Mouse (Mus musculus) kidney, adult 2 months (tissue): ENCODE measurements at regions not wholly inside any gene's neighbourhood (a gene's known extent, or its start where the extent isn't known, plus 50 kb on each side); places are given as distances from the start of the nearest gene placed in this dataset.

Experiments
- DNase-seq: peaks from one replicate; pipeline ENCODE4 v3.0.0; 2021
- H3K27ac ChIP-seq: fragments of 200-500 bp; 2 replicates; pipeline ENCODE4 v1.5.1; 2012; ENCODE audit warnings: low read depth, low read length, control low read depth, inconsistent platforms; ENCODE audit not compliant: insufficient read depth
- H3K27me3 ChIP-seq: fragments of 200-500 bp; replicated peaks from 2 replicates; pipeline ENCODE4 v1.6.1; 2012; ENCODE audit warnings: mild to moderate bottlenecking, moderate library complexity, low read length, inconsistent platforms; ENCODE audit not compliant: control insufficient read depth, insufficient read depth
- H3K36me3 ChIP-seq: fragments of 200-500 bp; 2 replicates; pipeline ENCODE4 v1.6.1; 2012; ENCODE audit warnings: mild to moderate bottlenecking, moderate library complexity, low read length, inconsistent platforms; ENCODE audit not compliant: control insufficient read depth, insufficient read depth
- H3K4me1 ChIP-seq: fragments of 200-500 bp; 2 replicates; pipeline ENCODE4 v1.6.1; 2011; ENCODE audit warnings: low read length; ENCODE audit not compliant: control insufficient read depth, insufficient read depth
- H3K4me3 ChIP-seq: fragments of 200-500 bp; 2 replicates; pipeline ENCODE4 v1.5.1; 2011; ENCODE audit warnings: mild to moderate bottlenecking, low read depth, low read length, control low read depth; ENCODE audit not compliant: insufficient read depth
- CTCF ChIP-seq: fragments of 200-500 bp; conservative IDR thresholded peaks from 2 replicates; pipeline ENCODE4 v1.5.1; 2011; ENCODE audit warnings: low read depth, mild to moderate bottlenecking, control low read depth, low read length, moderate library complexity, mixed read lengths; ENCODE audit not compliant: insufficient read depth, insufficient read length
- POLR2A ChIP-seq: fragments of 200-500 bp; IDR thresholded peaks from one replicate; pipeline ENCODE4 v1.6.1; 2011; ENCODE audit warnings: low read depth, low read length, control low read depth
- WGBS: fragments of 180-500 bp; shearing (Covaris S2); methylation state at CpG from one replicate; pipeline ENCODE4 v1.1.7; 2018; 5-methylcytosine and 5-hydroxymethylcytosine counted together

DNA sequence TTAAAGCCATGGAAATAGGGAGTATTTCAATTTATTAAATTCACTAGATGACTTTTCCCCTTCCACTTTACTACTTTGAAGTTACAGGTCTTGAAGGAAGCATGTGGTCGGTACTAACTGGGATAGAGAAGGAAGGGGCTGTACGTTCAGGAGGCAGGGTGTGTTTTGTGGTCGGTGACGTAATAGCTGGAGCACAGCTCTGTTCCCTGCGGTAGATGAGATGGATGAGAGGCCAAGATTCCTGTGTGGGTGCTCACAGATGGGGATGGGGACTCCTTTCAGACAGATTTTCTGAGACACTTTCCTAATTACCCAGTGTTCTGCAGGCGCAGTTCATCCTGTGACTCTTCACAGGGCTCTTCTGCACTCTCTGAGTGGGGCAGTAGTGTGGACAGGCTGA, 182.9 kb downstream of the Stk31 start:
- no peaks in the 10 kb centered on the region for H3K27me3 ChIP-seq
- H3K4me3 ChIP-seq = no peak overlapping the region
- H3K4me1 ChIP-seq = no peaks in the 10 kb centered on the region
- 74% methylated on average over 6 of the region's 6 CpGs for WGBS
- TF ChIP-seq CTCF (no peak), POLR2A (no peak)
- no peak for DNase-seq
- no peak overlapping the region for H3K27ac ChIP-seq
- no peaks in the 10 kb centered on the region for H3K36me3 ChIP-seq

DNA sequence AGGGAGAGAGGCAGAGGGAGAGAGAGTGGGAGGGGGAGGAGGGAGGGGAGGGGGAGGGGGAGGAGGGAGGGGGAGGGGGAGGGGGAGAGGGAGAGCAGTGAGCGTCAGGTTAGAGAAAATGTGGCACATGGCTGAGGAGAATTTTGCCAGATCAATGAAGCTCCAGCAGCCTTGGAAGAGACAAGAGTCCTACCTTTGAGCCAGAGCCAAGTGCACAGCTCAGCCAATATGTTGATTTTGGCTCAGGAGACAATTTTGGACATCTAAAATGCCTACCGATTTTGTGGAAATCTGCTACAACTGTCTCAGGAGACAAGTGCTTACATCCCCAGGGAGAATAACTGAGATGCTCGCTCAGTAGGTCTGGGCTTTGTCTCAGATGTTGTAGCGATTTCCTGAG, 184.3 kb downstream of the Stk31 start:
- 75% methylated on average over 4 of the region's 4 CpGs for whole genome bisulfite sequencing

DNA sequence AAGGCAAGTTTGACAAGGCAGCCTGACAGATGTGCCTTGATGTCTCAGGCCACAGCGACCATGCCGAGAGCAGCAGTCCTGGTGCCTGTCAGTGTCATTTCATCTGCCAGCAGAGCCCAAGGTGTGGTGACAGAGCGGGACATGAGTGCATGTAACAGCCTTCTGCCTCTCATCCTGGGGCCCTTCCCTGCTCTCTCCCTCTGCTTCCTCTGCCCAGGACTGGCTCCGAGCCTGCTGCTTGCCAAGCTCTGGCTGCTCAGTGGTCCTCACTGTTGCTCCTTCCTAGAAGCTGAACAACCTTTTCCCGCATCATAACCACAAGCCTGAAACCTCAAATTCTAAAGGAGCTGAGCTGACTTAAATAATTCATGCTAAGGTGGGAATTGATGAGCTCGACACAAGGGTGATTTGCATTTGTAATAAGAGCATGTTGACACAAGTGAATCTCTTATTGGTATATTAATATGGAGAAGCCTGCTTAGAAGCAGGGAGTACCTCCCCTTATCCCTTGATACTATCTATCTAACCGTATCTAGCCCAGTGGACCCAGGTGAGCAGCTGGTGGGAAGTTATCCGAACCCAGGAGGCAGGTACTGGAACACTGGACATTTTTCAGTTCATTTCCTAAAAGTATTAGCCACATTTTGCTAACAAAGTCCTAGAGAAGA, 186.8 kb downstream of the Stk31 start:
- Histone ChIP-seq H3K4me1 (no peaks in the 10 kb centered on the region), H3K36me3 (no peaks in the 10 kb centered on the region), H3K4me3 (no peak overlapping the region), H3K27me3 (no peaks in the 10 kb centered on the region), H3K27ac (no peak overlapping the region)
- TF ChIP-seq POLR2A (no peak), CTCF (no peak)
- no peak for DNase-seq
- WGBS = 79% methylated on average over 8 of the region's 8 CpGs

More for the DNA sequence above, 184.3 kb downstream of the Stk31 start:
- no peak overlapping the region for H3K27ac ChIP-seq
- H3K4me3 ChIP-seq = no peak overlapping the region
- no peaks in the 10 kb centered on the region for H3K27me3 ChIP-seq
- no peak for TF ChIP-seq POLR2A
- no peak for TF ChIP-seq CTCF
- DNase-seq = no peak
- no peaks in the 10 kb centered on the region for H3K36me3 ChIP-seq
- H3K4me1 ChIP-seq = no peaks in the 10 kb centered on the region

DNA sequence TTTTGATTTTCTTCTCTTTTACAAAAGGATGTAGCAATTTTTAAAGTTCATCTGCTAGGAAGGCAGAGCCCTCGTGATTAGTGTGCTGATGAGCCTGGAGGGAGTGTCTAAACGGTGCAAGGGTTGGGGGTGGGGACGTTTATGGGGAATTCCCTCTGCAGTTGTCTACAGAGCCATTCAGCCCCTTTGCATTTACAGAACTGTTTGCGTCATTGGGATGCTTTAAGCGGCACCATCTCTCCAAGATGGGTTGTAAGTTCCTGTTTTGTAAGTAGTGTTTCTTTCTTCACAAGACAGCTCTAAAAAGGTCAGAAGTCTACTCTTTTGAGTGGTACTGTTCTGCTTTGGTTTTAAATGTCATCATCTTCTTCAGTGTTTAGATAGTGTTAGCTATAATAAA, 191.1 kb downstream of the Stk31 start:
- Histone ChIP-seq H3K36me3 (no peaks in the 10 kb centered on the region), H3K27ac (no peak overlapping the region), H3K27me3 (no peaks in the 10 kb centered on the region), H3K4me3 (no peak overlapping the region), H3K4me1 (no peaks in the 10 kb centered on the region)
- TF ChIP-seq CTCF (no peak), POLR2A (no peak)
- DNase-seq = no peak
- 47% methylated on average over 5 of the region's 5 CpGs for WGBS

DNA sequence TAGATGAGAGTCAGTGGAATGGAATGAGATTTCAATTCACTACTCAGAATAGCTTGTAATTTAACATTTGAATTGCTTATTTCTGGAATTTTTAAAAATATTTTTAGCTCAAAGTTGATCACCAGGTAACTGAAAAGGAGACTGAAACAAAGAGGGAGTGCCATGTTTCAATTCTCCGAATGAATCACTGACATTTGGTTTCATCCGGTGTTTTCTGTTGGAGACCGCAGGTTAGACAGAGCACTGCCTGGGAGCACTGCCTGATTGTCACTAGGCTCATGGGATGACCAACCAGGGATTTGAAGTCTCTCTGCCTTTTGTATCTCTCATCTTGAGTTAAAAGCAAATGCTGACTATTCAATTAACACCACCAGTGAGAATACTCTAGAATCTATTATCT, 193.3 kb downstream of the Stk31 start:
- TF ChIP-seq CTCF (no peak), POLR2A (no peak)
- 97% methylated on average over 3 of the region's 3 CpGs for WGBS
- H3K27ac ChIP-seq = no peak overlapping the region

DNA sequence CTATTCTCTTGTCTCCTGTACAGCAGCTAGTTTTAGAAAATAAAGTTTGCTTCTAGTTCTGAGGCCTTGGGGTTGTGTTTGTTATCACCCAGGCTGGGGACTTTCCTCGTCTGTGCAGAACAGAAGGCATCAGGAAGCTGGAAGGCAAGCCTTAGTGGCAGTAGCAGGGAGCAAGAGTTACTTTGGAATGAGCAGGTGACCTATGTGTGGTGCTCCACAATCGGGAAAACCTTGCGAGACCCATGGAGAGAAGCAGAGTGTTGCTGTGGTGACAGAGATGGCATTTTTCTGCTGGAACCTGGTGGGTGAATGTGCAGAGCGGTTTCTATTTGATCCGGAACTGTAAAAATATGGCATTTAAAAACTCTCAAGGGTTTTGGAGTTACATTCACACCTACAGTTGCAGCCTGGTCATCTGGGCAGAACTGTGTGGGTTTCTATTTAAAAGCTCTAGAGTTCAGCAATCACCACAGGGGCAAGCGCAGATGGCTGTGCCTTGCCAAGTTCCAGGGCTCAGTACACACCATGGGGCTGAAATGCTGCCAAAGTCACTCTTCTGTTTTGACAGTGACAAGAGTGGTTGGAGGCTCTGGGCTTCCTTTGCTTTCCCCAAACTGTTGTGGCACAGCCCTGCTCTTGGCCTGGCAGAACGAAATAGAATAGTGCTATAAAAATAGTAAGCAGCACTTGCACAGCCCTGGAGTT, 195.7 kb downstream of the Stk31 start:
- Histone ChIP-seq H3K36me3 (no peaks in the 10 kb centered on the region), H3K4me1 (no peaks in the 10 kb centered on the region), H3K27me3 (no peaks in the 10 kb centered on the region), H3K4me3 (no peak overlapping the region), H3K27ac (no peak overlapping the region)
- peak; percentile 2 for DNase-seq
- 82% methylated on average over 7 of the region's 7 CpGs for WGBS
- TF ChIP-seq POLR2A (no peak), CTCF (no peak)

More for the DNA sequence above, 193.3 kb downstream of the Stk31 start:
- no peak for DNase-seq
- Histone ChIP-seq H3K4me3 (no peak overlapping the region), H3K27me3 (no peaks in the 10 kb centered on the region), H3K4me1 (no peaks in the 10 kb centered on the region), H3K36me3 (no peaks in the 10 kb centered on the region)

DNA sequence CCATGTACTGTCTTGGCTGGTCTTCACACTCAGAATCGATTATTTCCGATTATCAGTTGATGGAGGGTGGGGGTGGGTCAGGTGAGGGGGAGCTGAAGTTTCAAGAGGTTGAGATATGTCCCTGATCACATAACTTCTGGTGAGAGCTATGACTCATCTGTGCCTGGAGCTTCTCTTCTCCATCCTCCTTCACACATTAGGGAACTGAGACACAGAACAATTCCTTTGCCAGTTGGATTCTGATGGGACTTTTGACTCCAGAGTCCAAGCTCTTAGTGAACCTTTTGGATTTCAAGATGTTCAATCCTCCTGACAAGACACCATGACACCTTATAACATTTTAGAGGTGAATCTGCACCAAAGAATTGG, 196.2 kb downstream of the Stk31 start:
- H3K4me3 ChIP-seq = no peak overlapping the region
- H3K4me1 ChIP-seq = no peaks in the 10 kb centered on the region
- no peak for DNase-seq
- no peaks in the 10 kb centered on the region for H3K27me3 ChIP-seq
- 83% methylated on average over 2 of the region's 2 CpGs for WGBS
- no peak overlapping the region for H3K27ac ChIP-seq
- TF ChIP-seq CTCF = no peak
- no peak for TF ChIP-seq POLR2A
- H3K36me3 ChIP-seq = no peaks in the 10 kb centered on the region

DNA sequence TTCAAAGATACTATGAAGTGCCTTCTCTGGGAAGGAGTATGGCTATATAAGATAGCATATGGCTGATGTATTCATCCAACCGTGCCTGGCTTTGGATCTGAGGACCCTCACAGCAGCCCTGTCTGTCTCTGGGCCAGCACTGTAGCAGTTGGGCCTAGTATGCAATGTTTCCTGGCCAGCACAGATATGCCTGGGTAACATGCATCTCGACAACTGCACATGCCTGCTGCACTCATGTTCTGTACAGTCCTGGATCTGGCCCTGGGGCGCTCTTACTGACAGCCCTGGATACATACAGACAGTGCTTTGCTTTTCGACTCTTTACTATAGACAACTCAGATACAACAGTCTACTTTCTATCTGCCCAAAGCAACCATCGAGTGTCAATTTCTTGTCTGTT, 197.3 kb downstream of the Stk31 start:
- no peak overlapping the region for H3K4me3 ChIP-seq
- no peak overlapping the region for H3K27ac ChIP-seq
- TF ChIP-seq POLR2A (no peak), CTCF (no peak)
- H3K4me1 ChIP-seq = no peaks in the 10 kb centered on the region
- WGBS = 91% methylated on average over 5 of the region's 5 CpGs
- H3K36me3 ChIP-seq = no peaks in the 10 kb centered on the region
- no peak for DNase-seq
- H3K27me3 ChIP-seq = no peaks in the 10 kb centered on the region
